Mouse (Mus musculus) brain, embryonic 14.5 days (tissue): ENCODE results near the gene Rassf1. TPM values are rescaled to one million over a fixed set of nuclear protein-coding genes. Genes with fewer than 3 reads are reported as not detected.
"Not testable (repeated sequence)": the region's sequence is repeated elsewhere in the genome, so short reads cannot be mapped to it uniquely, and the experiment has no call there.

ENCODE experiments used
- DNase-seq: peaks from one replicate; pipeline ENCODE4 v3.0.0-alpha.2; 2011; ENCODE audit warnings: low read depth
- CTCF ChIP-seq: fragments of 200-500 bp; IDR thresholded peaks from 2 replicates; pipeline ENCODE4 v1.5.1; 2012; ENCODE audit warnings: inconsistent platforms, mild to moderate bottlenecking, moderate library complexity, borderline replicate concordance; ENCODE audit not compliant: insufficient read depth, insufficient read length; ENCODE audit errors: extremely low read depth
- POLR2A ChIP-seq: fragments of 200-500 bp; IDR thresholded peaks from 2 replicates; pipeline ENCODE4 v1.6.1; 2012; ENCODE audit warnings: mild to moderate bottlenecking, inconsistent platforms, borderline replicate concordance; ENCODE audit not compliant: poor library complexity, insufficient read depth, insufficient read length, severe bottlenecking; ENCODE audit errors: extremely low read depth
- polyA plus RNA-seq: library from polyadenylated mRNA; depleted of rRNA; stranded (reverse); fragments of >200 nt; gene quantifications from 2 replicates; pipeline ENCODE4 v1.2.3, GENCODE M21; 2012

Gene Rassf1
- polyA plus RNA-seq, 1 experiment = 31.5 TPM

GRCm38 (mm10) chr9:107568331-107569261 lies 17.2 kb downstream of the Rassf1 start:
- TF ChIP-seq CTCF = no peak
- peak; percentile 74; the same call in 1 of the 2 replicates for TF ChIP-seq POLR2A
- peak; percentile 96 for DNase-seq

- no peak for DNase-seq
- no peak for TF ChIP-seq CTCF
- TF ChIP-seq POLR2A = no peak
Measured at GRCm38 (mm10) chr9:107569270-107569669, 17.9 kb downstream of the Rassf1 start.

GRCm38 (mm10) chr9:107570016-107570415 lies 18.7 kb downstream of the Rassf1 start:
- no peak for DNase-seq
- TF ChIP-seq CTCF (no peak), POLR2A (no peak)

GRCm38 (mm10) chr9:107570845-107571244 lies 19.5 kb downstream of the Rassf1 start:
- no peak for TF ChIP-seq CTCF
- no peak for TF ChIP-seq POLR2A
- DNase-seq = no peak

GRCm38 (mm10) chr9:107571534-107572326 lies 20.4 kb downstream of the Rassf1 start:
- TF ChIP-seq POLR2A (no peak), CTCF (no peak)
- no peak for DNase-seq

- DNase-seq = no peak
Measured at GRCm38 (mm10) chr9:107572327-107572662, 20.9 kb downstream of the Rassf1 start.

GRCm38 (mm10) chr9:107573774-107574173 lies 22.4 kb downstream of the Rassf1 start:
- DNase-seq = not testable (repeated sequence)

More at GRCm38 (mm10) chr9:107572327-107572662, 20.9 kb downstream of the Rassf1 start:
- TF ChIP-seq CTCF (no peak), POLR2A (no peak)

GRCm38 (mm10) chr9:107575579-107576356 lies 24.4 kb downstream of the Rassf1 start:
- DNase-seq = no peak

GRCm38 (mm10) chr9:107576357-107577107 lies 25.2 kb downstream of the Rassf1 start, which contains the start of gene Hyal1:
Gene Hyal1, plus strand, starts transcription at chr9:107576927.
- TF ChIP-seq POLR2A = no peak
- no peak for TF ChIP-seq CTCF
- DNase-seq = peak; percentile 92

More at GRCm38 (mm10) chr9:107575579-107576356, 24.4 kb downstream of the Rassf1 start:
- TF ChIP-seq POLR2A (no peak), CTCF (no peak)

GRCm38 (mm10) chr9:107577871-107578270 lies 26.5 kb downstream of the Rassf1 start:
- no peak for DNase-seq
- no peak for TF ChIP-seq CTCF
- no peak for TF ChIP-seq POLR2A
